Mouse (Mus musculus): ENCODE measurements around the gene Gpr132. TPM values are rescaled to one million over a fixed set of nuclear protein-coding genes. Genes with fewer than 3 reads are reported as not detected.

The Gpr132 gene
- polyA plus RNA-seq, 1 experiment: 4.6 TPM

GRCm38 (mm10) chr12:112840209-112841086 lies 27.6 kb downstream of the Gpr132 start:
- Histone ChIP-seq H3K27ac (ENCODE audit: insufficient read depth, low read depth, low read length) (no peak overlapping the region), H3K27me3 (replicated peaks; ENCODE audit: control insufficient read depth, insufficient read depth, low read length) (no peaks in the 10 kb centered on the region), H3K4me3 (ENCODE audit: insufficient read depth, low read depth, low read length) (no peak overlapping the region), H3K36me3 (ENCODE audit: control insufficient read depth, insufficient read depth, low read length) (no peaks in the 10 kb centered on the region), H3K4me1 (ENCODE audit: control insufficient read depth, insufficient read depth, low read length) (no peaks in the 10 kb centered on the region)
- DNase-seq: no peak
- 74% methylated on average over 25 of the region's 25 CpGs for WGBS
- no peak for TF ChIP-seq CTCF (conservative IDR thresholded peaks at IDR 0.05; ENCODE audit: insufficient read depth, insufficient read length, low read depth, low read length)
- no peak for TF ChIP-seq POLR2A (IDR thresholded peaks at IDR 0.05; ENCODE audit: low read depth, low read length)

GRCm38 (mm10) chr12:112835046-112835445 lies 33.0 kb downstream of the Gpr132 start:
- Histone ChIP-seq H3K4me3 (ENCODE audit: insufficient read depth, low read depth, low read length) (no peak overlapping the region), H3K27ac (ENCODE audit: insufficient read depth, low read depth, low read length) (no peak overlapping the region), H3K27me3 (replicated peaks; ENCODE audit: control insufficient read depth, insufficient read depth, low read length) (no peaks in the 10 kb centered on the region), H3K36me3 (ENCODE audit: control insufficient read depth, insufficient read depth, low read length) (no peaks in the 10 kb centered on the region), H3K4me1 (ENCODE audit: control insufficient read depth, insufficient read depth, low read length) (peaks cover 4% of the 10 kb centered on the region; the same call in 1 of the 2 replicates)
- no peak for DNase-seq
- TF ChIP-seq POLR2A (IDR thresholded peaks at IDR 0.05; ENCODE audit: low read depth, low read length) (no peak), CTCF (conservative IDR thresholded peaks at IDR 0.05; ENCODE audit: insufficient read depth, insufficient read length, low read depth, low read length) (no peak)
- WGBS: 77% methylated on average over 2 of the region's 2 CpGs

- TF ChIP-seq POLR2A (IDR thresholded peaks at IDR 0.05; ENCODE audit: low read depth, low read length): no peak
- TF ChIP-seq CTCF (conservative IDR thresholded peaks at IDR 0.05; ENCODE audit: insufficient read depth, insufficient read length, low read depth, low read length): no peak
- DNase-seq: no peak
- Histone ChIP-seq H3K4me1 (ENCODE audit: control insufficient read depth, insufficient read depth, low read length) (peaks cover 4% of the 10 kb centered on the region; the same call in 1 of the 2 replicates), H3K4me3 (ENCODE audit: insufficient read depth, low read depth, low read length) (no peak overlapping the region), H3K36me3 (ENCODE audit: control insufficient read depth, insufficient read depth, low read length) (no peaks in the 10 kb centered on the region), H3K27me3 (replicated peaks; ENCODE audit: control insufficient read depth, insufficient read depth, low read length) (no peaks in the 10 kb centered on the region), H3K27ac (ENCODE audit: insufficient read depth, low read depth, low read length) (no peak overlapping the region)
- WGBS: 77% methylated on average over 6 of the region's 6 CpGs
Measured at GRCm38 (mm10) chr12:112833527-112833926, 34.5 kb downstream of the Gpr132 start.

- no peak for DNase-seq
- no peaks in the 10 kb centered on the region for H3K27me3 ChIP-seq (replicated peaks; ENCODE audit: control insufficient read depth, insufficient read depth, low read length)
- H3K27ac ChIP-seq (ENCODE audit: insufficient read depth, low read depth, low read length): no peak overlapping the region
- no peak overlapping the region for H3K4me3 ChIP-seq (ENCODE audit: insufficient read depth, low read depth, low read length)
- H3K4me1 ChIP-seq (ENCODE audit: control insufficient read depth, insufficient read depth, low read length): peaks cover 11% of the 10 kb centered on the region; the same call in 1 of the 2 replicates
- TF ChIP-seq CTCF (conservative IDR thresholded peaks at IDR 0.05; ENCODE audit: insufficient read depth, insufficient read length, low read depth, low read length) (no peak), POLR2A (IDR thresholded peaks at IDR 0.05; ENCODE audit: low read depth, low read length) (no peak)
- WGBS: 95% methylated on average over 5 of the region's 5 CpGs
- no peaks in the 10 kb centered on the region for H3K36me3 ChIP-seq (ENCODE audit: control insufficient read depth, insufficient read depth, low read length)
Measured at GRCm38 (mm10) chr12:112832411-112832810, 35.6 kb downstream of the Gpr132 start.

GRCm38 (mm10) chr12:112830570-112830969 lies 37.5 kb downstream of the Gpr132 start:
- DNase-seq: no peak
- no peaks in the 10 kb centered on the region for H3K36me3 ChIP-seq (ENCODE audit: control insufficient read depth, insufficient read depth, low read length)
- H3K4me1 ChIP-seq (ENCODE audit: control insufficient read depth, insufficient read depth, low read length): peaks cover 11% of the 10 kb centered on the region; the same call in 1 of the 2 replicates
- WGBS: 83% methylated on average over 3 of the region's 3 CpGs
- no peaks in the 10 kb centered on the region for H3K27me3 ChIP-seq (replicated peaks; ENCODE audit: control insufficient read depth, insufficient read depth, low read length)
- TF ChIP-seq CTCF (conservative IDR thresholded peaks at IDR 0.05; ENCODE audit: insufficient read depth, insufficient read length, low read depth, low read length) (no peak), POLR2A (IDR thresholded peaks at IDR 0.05; ENCODE audit: low read depth, low read length) (no peak)
- H3K27ac ChIP-seq (ENCODE audit: insufficient read depth, low read depth, low read length): no peak overlapping the region
- H3K4me3 ChIP-seq (ENCODE audit: insufficient read depth, low read depth, low read length): no peak overlapping the region

- 25% methylated on average over 2 of the region's 2 CpGs for WGBS
Measured at GRCm38 (mm10) chr12:112830141-112830540, 37.9 kb downstream of the Gpr132 start.

GRCm38 (mm10) chr12:112829244-112829864 lies 38.7 kb downstream of the Gpr132 start, which contains the start of gene Cdca4:
Gene Cdca4 (minus strand): TSS chr12:112829423.
- H3K36me3 ChIP-seq (ENCODE audit: control insufficient read depth, insufficient read depth, low read length): no peaks in the 10 kb centered on the region
- TF ChIP-seq CTCF (conservative IDR thresholded peaks at IDR 0.05; ENCODE audit: insufficient read depth, insufficient read length, low read depth, low read length): 0 out of 2 replicates have a peak, but pooled peaks have one; percentile 3
- TF ChIP-seq POLR2A (IDR thresholded peaks at IDR 0.05; ENCODE audit: low read depth, low read length): peak; percentile 27
- peak; percentile 99 for DNase-seq
- peak within 1 kb of the TSS; percentile 82 for H3K27ac ChIP-seq (ENCODE audit: insufficient read depth, low read depth, low read length)
- peak within 1 kb of the TSS; percentile 94 for H3K4me3 ChIP-seq (ENCODE audit: insufficient read depth, low read depth, low read length)
- H3K27me3 ChIP-seq (replicated peaks; ENCODE audit: control insufficient read depth, insufficient read depth, low read length): no peaks in the 10 kb centered on the region
- H3K4me1 ChIP-seq (ENCODE audit: control insufficient read depth, insufficient read depth, low read length): peaks cover 11% of the 10 kb centered on the region; the same call in 1 of the 2 replicates
- WGBS: 2% methylated on average over 72 of the region's 72 CpGs

More at GRCm38 (mm10) chr12:112830141-112830540, 37.9 kb downstream of the Gpr132 start:
- no peaks in the 10 kb centered on the region for H3K36me3 ChIP-seq (ENCODE audit: control insufficient read depth, insufficient read depth, low read length)
- no peaks in the 10 kb centered on the region for H3K27me3 ChIP-seq (replicated peaks; ENCODE audit: control insufficient read depth, insufficient read depth, low read length)
- H3K4me1 ChIP-seq (ENCODE audit: control insufficient read depth, insufficient read depth, low read length): peaks cover 11% of the 10 kb centered on the region; the same call in 1 of the 2 replicates
- H3K4me3 ChIP-seq (ENCODE audit: insufficient read depth, low read depth, low read length): peak overlapping the region; percentile 53
- no peak overlapping the region for H3K27ac ChIP-seq (ENCODE audit: insufficient read depth, low read depth, low read length)
- no peak for DNase-seq
- TF ChIP-seq POLR2A (IDR thresholded peaks at IDR 0.05; ENCODE audit: low read depth, low read length) (no peak), CTCF (conservative IDR thresholded peaks at IDR 0.05; ENCODE audit: insufficient read depth, insufficient read length, low read depth, low read length) (no peak)

Measured in kidney, adult 2 months (tissue).